Mouse (Mus musculus): ENCODE results near the gene Cntn1. TPM values are rescaled to one million over a fixed set of nuclear protein-coding genes. Genes with fewer than 3 reads are reported as not detected.

Cntn1 gene
- polyA plus RNA-seq, 1 experiment from 2014 or later: 9.0 TPM

GRCm38 (mm10) chr15:92264980-92265707 lies 214.2 kb downstream of the Cntn1 start:
- DNase-seq (ENCODE audit: low spot score): peak; percentile 38
- no peak overlapping the region for H3K4me2 ChIP-seq (ENCODE audit: low read depth)
- H3K9ac ChIP-seq (ENCODE audit: low read length): no peak overlapping the region
- H3K27ac ChIP-seq (ENCODE audit: low read depth, low read length): no peak overlapping the region
- no peak overlapping the region for H3K4me3 ChIP-seq (ENCODE audit: low read depth, low read length)
- no peak for ATAC-seq (ENCODE audit: insufficient read depth, low FRiP score, low TSS enrichment)
- no peaks in the 10 kb centered on the region for H3K27me3 ChIP-seq (ENCODE audit: control insufficient read depth, insufficient read depth, low read length)
- no peaks in the 10 kb centered on the region for H3K36me3 ChIP-seq (ENCODE audit: control insufficient read depth, insufficient read depth, low read length)
- 40% methylated on average over 7 of the region's 7 CpGs for WGBS
- H3K4me1 ChIP-seq (ENCODE audit: control insufficient read depth, insufficient read depth, low read length): no peaks in the 10 kb centered on the region
- H3K9me3 ChIP-seq (ENCODE audit: control insufficient read depth, low read length): no peaks in the 10 kb centered on the region

- WGBS: 35% methylated on average over 3 of the region's 3 CpGs
- no peak for DNase-seq (ENCODE audit: low spot score)
- no peak for ATAC-seq (ENCODE audit: insufficient read depth, low FRiP score, low TSS enrichment)
These were observed 217.4 kb downstream of the Cntn1 start for GRCm38 (mm10) chr15:92268341-92268740.

GRCm38 (mm10) chr15:92268741-92269322 lies 217.9 kb downstream of the Cntn1 start:
- Histone ChIP-seq H3K27me3 (ENCODE audit: control insufficient read depth, insufficient read depth, low read length) (no peaks in the 10 kb centered on the region), H3K27ac (ENCODE audit: low read depth, low read length) (no peak overlapping the region), H3K36me3 (ENCODE audit: control insufficient read depth, insufficient read depth, low read length) (no peaks in the 10 kb centered on the region), H3K9me3 (ENCODE audit: control insufficient read depth, low read length) (no peaks in the 10 kb centered on the region), H3K4me2 (ENCODE audit: low read depth) (no peak overlapping the region), H3K9ac (ENCODE audit: low read length) (no peak overlapping the region), H3K4me1 (ENCODE audit: control insufficient read depth, insufficient read depth, low read length) (no peaks in the 10 kb centered on the region), H3K4me3 (ENCODE audit: low read depth, low read length) (no peak overlapping the region)
- WGBS: 90% methylated on average over 18 of the region's 18 CpGs
- DNase-seq (ENCODE audit: low spot score): no peak
- ATAC-seq (ENCODE audit: insufficient read depth, low FRiP score, low TSS enrichment): no peak

More at GRCm38 (mm10) chr15:92268341-92268740, 217.4 kb downstream of the Cntn1 start:
- no peak overlapping the region for H3K4me3 ChIP-seq (ENCODE audit: low read depth, low read length)
- no peaks in the 10 kb centered on the region for H3K36me3 ChIP-seq (ENCODE audit: control insufficient read depth, insufficient read depth, low read length)
- no peak overlapping the region for H3K9ac ChIP-seq (ENCODE audit: low read length)
- H3K27ac ChIP-seq (ENCODE audit: low read depth, low read length): no peak overlapping the region
- no peaks in the 10 kb centered on the region for H3K27me3 ChIP-seq (ENCODE audit: control insufficient read depth, insufficient read depth, low read length)
- no peak overlapping the region for H3K4me2 ChIP-seq (ENCODE audit: low read depth)
- no peaks in the 10 kb centered on the region for H3K9me3 ChIP-seq (ENCODE audit: control insufficient read depth, low read length)
- no peaks in the 10 kb centered on the region for H3K4me1 ChIP-seq (ENCODE audit: control insufficient read depth, insufficient read depth, low read length)

- DNase-seq (ENCODE audit: low spot score) (no peak), ATAC-seq (ENCODE audit: insufficient read depth, low FRiP score, low TSS enrichment) (no peak)
- H3K9me3 ChIP-seq (ENCODE audit: control insufficient read depth, low read length): no peaks in the 10 kb centered on the region
- H3K27ac ChIP-seq (ENCODE audit: low read depth, low read length): no peak overlapping the region
- H3K9ac ChIP-seq (ENCODE audit: low read length): no peak overlapping the region
- no peak overlapping the region for H3K4me3 ChIP-seq (ENCODE audit: low read depth, low read length)
- H3K27me3 ChIP-seq (ENCODE audit: control insufficient read depth, insufficient read depth, low read length): no peaks in the 10 kb centered on the region
- no peaks in the 10 kb centered on the region for H3K4me1 ChIP-seq (ENCODE audit: control insufficient read depth, insufficient read depth, low read length)
- no peaks in the 10 kb centered on the region for H3K36me3 ChIP-seq (ENCODE audit: control insufficient read depth, insufficient read depth, low read length)
- 74% methylated on average over 6 of the region's 6 CpGs for WGBS
- H3K4me2 ChIP-seq (ENCODE audit: low read depth): no peak overlapping the region
These were observed 220.9 kb downstream of the Cntn1 start for GRCm38 (mm10) chr15:92271801-92272365.

GRCm38 (mm10) chr15:92276826-92277225 lies 225.9 kb downstream of the Cntn1 start:
- Histone ChIP-seq H3K4me1 (ENCODE audit: control insufficient read depth, insufficient read depth, low read length) (no peaks in the 10 kb centered on the region), H3K9ac (ENCODE audit: low read length) (no peak overlapping the region), H3K27me3 (ENCODE audit: control insufficient read depth, insufficient read depth, low read length) (no peaks in the 10 kb centered on the region), H3K27ac (ENCODE audit: low read depth, low read length) (no peak overlapping the region), H3K4me3 (ENCODE audit: low read depth, low read length) (no peak overlapping the region), H3K36me3 (ENCODE audit: control insufficient read depth, insufficient read depth, low read length) (no peaks in the 10 kb centered on the region), H3K4me2 (ENCODE audit: low read depth) (no peak overlapping the region), H3K9me3 (ENCODE audit: control insufficient read depth, low read length) (no peaks in the 10 kb centered on the region)
- WGBS: 62% methylated on average over 4 of the region's 4 CpGs
- ATAC-seq (ENCODE audit: insufficient read depth, low FRiP score, low TSS enrichment): no peak
- no peak for DNase-seq (ENCODE audit: low spot score)

- 85% methylated on average over 4 of the region's 4 CpGs for WGBS
- Histone ChIP-seq H3K4me1 (ENCODE audit: control insufficient read depth, insufficient read depth, low read length) (no peaks in the 10 kb centered on the region), H3K4me3 (ENCODE audit: low read depth, low read length) (no peak overlapping the region), H3K9me3 (ENCODE audit: control insufficient read depth, low read length) (no peaks in the 10 kb centered on the region), H3K4me2 (ENCODE audit: low read depth) (no peak overlapping the region), H3K9ac (ENCODE audit: low read length) (no peak overlapping the region), H3K36me3 (ENCODE audit: control insufficient read depth, insufficient read depth, low read length) (no peaks in the 10 kb centered on the region), H3K27me3 (ENCODE audit: control insufficient read depth, insufficient read depth, low read length) (no peaks in the 10 kb centered on the region), H3K27ac (ENCODE audit: low read depth, low read length) (no peak overlapping the region)
- DNase-seq (ENCODE audit: low spot score) (no peak), ATAC-seq (ENCODE audit: insufficient read depth, low FRiP score, low TSS enrichment) (no peak)
These were observed 227.0 kb downstream of the Cntn1 start for GRCm38 (mm10) chr15:92277984-92278383.

GRCm38 (mm10) chr15:92280966-92281365 lies 230.0 kb downstream of the Cntn1 start:
- H3K9ac ChIP-seq (ENCODE audit: low read length): no peak overlapping the region
- no peak overlapping the region for H3K4me3 ChIP-seq (ENCODE audit: low read depth, low read length)
- H3K36me3 ChIP-seq (ENCODE audit: control insufficient read depth, insufficient read depth, low read length): no peaks in the 10 kb centered on the region
- 89% methylated on average over 6 of the region's 6 CpGs for WGBS
- no peak overlapping the region for H3K4me2 ChIP-seq (ENCODE audit: low read depth)
- no peaks in the 10 kb centered on the region for H3K27me3 ChIP-seq (ENCODE audit: control insufficient read depth, insufficient read depth, low read length)
- no peaks in the 10 kb centered on the region for H3K4me1 ChIP-seq (ENCODE audit: control insufficient read depth, insufficient read depth, low read length)
- no peak overlapping the region for H3K27ac ChIP-seq (ENCODE audit: low read depth, low read length)
- no peak for ATAC-seq (ENCODE audit: insufficient read depth, low FRiP score, low TSS enrichment)
- no peak for DNase-seq (ENCODE audit: low spot score)
- H3K9me3 ChIP-seq (ENCODE audit: control insufficient read depth, low read length): no peaks in the 10 kb centered on the region

GRCm38 (mm10) chr15:92287616-92288015 lies 236.7 kb downstream of the Cntn1 start:
- 80% methylated on average over 4 of the region's 4 CpGs for WGBS
- Histone ChIP-seq H3K4me2 (ENCODE audit: low read depth) (no peak overlapping the region), H3K4me3 (ENCODE audit: low read depth, low read length) (no peak overlapping the region), H3K36me3 (ENCODE audit: control insufficient read depth, insufficient read depth, low read length) (no peaks in the 10 kb centered on the region), H3K9me3 (ENCODE audit: control insufficient read depth, low read length) (no peaks in the 10 kb centered on the region), H3K27ac (ENCODE audit: low read depth, low read length) (no peak overlapping the region), H3K9ac (ENCODE audit: low read length) (no peak overlapping the region), H3K27me3 (ENCODE audit: control insufficient read depth, insufficient read depth, low read length) (no peaks in the 10 kb centered on the region), H3K4me1 (ENCODE audit: control insufficient read depth, insufficient read depth, low read length) (0 out of 2 replicates have a peak, but pooled peaks cover 3% of the 10 kb centered on the region)
- no peak for ATAC-seq (ENCODE audit: insufficient read depth, low FRiP score, low TSS enrichment)
- no peak for DNase-seq (ENCODE audit: low spot score)

GRCm38 (mm10) chr15:92296479-92296878 lies 245.5 kb downstream of the Cntn1 start:
- H3K4me3 ChIP-seq (ENCODE audit: low read depth, low read length): no peak overlapping the region
- H3K9ac ChIP-seq (ENCODE audit: low read length): no peak overlapping the region
- H3K4me2 ChIP-seq (ENCODE audit: low read depth): no peak overlapping the region
- no peaks in the 10 kb centered on the region for H3K36me3 ChIP-seq (ENCODE audit: control insufficient read depth, insufficient read depth, low read length)
- no peaks in the 10 kb centered on the region for H3K4me1 ChIP-seq (ENCODE audit: control insufficient read depth, insufficient read depth, low read length)
- 89% methylated on average over 3 of the region's 3 CpGs for WGBS
- H3K27ac ChIP-seq (ENCODE audit: low read depth, low read length): no peak overlapping the region
- no peaks in the 10 kb centered on the region for H3K27me3 ChIP-seq (ENCODE audit: control insufficient read depth, insufficient read depth, low read length)
- no peak for DNase-seq (ENCODE audit: low spot score)
- no peaks in the 10 kb centered on the region for H3K9me3 ChIP-seq (ENCODE audit: control insufficient read depth, low read length)
- no peak for ATAC-seq (ENCODE audit: insufficient read depth, low FRiP score, low TSS enrichment)

Measured in neural tube, embryonic 11.5 days (tissue).